Mouse (Mus musculus) ES-Bruce4 (cell line): Measurements from ENCODE around the gene Cacna2d1. TPM values are rescaled to one million over a fixed set of nuclear protein-coding genes. Genes with fewer than 3 reads are reported as not detected.

ENCODE experiments used
- H3K27ac ChIP-seq: 2 replicates; pipeline ENCODE4 v1.5.1; 2012; ENCODE audit warnings: low read length, inconsistent platforms; ENCODE audit not compliant: insufficient read depth
- H3K27me3 ChIP-seq: 2 replicates; pipeline ENCODE4 v1.6.1; 2012; ENCODE audit warnings: mild to moderate bottlenecking, low read length, inconsistent platforms; ENCODE audit not compliant: control insufficient read depth, poor library complexity, insufficient read depth, severe bottlenecking
- H3K36me3 ChIP-seq: 2 replicates; pipeline ENCODE4 v1.6.1; 2012; ENCODE audit warnings: inconsistent platforms, mild to moderate bottlenecking, low read length, moderate library complexity; ENCODE audit not compliant: control insufficient read depth, poor library complexity, insufficient read depth, severe bottlenecking
- H3K4me1 ChIP-seq: one replicate; pipeline ENCODE4 v1.8.1; 2011; ENCODE audit warnings: low read length; ENCODE audit not compliant: control insufficient read depth, insufficient read depth
- H3K4me3 ChIP-seq: 2 replicates; pipeline ENCODE4 v1.5.1; 2011; ENCODE audit warnings: low read depth, mild to moderate bottlenecking, low read length
- H3K9ac ChIP-seq: 2 replicates; pipeline ENCODE4 v1.6.1; 2012; ENCODE audit warnings: low read depth, mild to moderate bottlenecking, inconsistent platforms; ENCODE audit not compliant: poor library complexity, severe bottlenecking
- H3K9me3 ChIP-seq: replicated peaks from 2 replicates; pipeline ENCODE4 v1.6.1; 2012; ENCODE audit warnings: mild to moderate bottlenecking, low read length, inconsistent platforms; ENCODE audit not compliant: control insufficient read depth, poor library complexity, insufficient read depth, severe bottlenecking
- CTCF ChIP-seq: IDR thresholded peaks from one replicate; pipeline ENCODE4 v1.8.1; 2011; ENCODE audit warnings: low read depth, low read length
- EP300 ChIP-seq: IDR thresholded peaks from 2 replicates; pipeline ENCODE4 v1.6.1; 2011; ENCODE audit warnings: low read depth, low read length; ENCODE audit not compliant: insufficient read depth
- POLR2A ChIP-seq: IDR thresholded peaks from one replicate; pipeline ENCODE4 v1.8.1; 2011; ENCODE audit warnings: low read length; ENCODE audit not compliant: insufficient read depth
- polyA plus RNA-seq: library from polyadenylated mRNA; stranded (reverse); fragments of >200 nt; gene quantifications from 2 replicates; pipeline ENCODE4 v1.2.4, GENCODE M21; 2011; ENCODE audit warnings: low read depth; ENCODE audit not compliant: missing spikeins, insufficient read depth, insufficient read length

Cacna2d1 gene
- polyA plus RNA-seq, 1 experiment, result 8.0 TPM

GRCm38 (mm10) chr5:16086979-16087902 is 152.8 kb downstream of the Cacna2d1 start:
- Histone ChIP-seq H3K9me3 (no peaks in the 10 kb centered on the region), H3K4me3 (no peak overlapping the region), H3K4me1 (no peaks in the 10 kb centered on the region), H3K36me3 (no peaks in the 10 kb centered on the region), H3K9ac (no peak overlapping the region), H3K27ac (no peak overlapping the region), H3K27me3 (no peaks in the 10 kb centered on the region)
- TF ChIP-seq CTCF (no peak), EP300 (no peak), POLR2A (no peak)

DNA sequence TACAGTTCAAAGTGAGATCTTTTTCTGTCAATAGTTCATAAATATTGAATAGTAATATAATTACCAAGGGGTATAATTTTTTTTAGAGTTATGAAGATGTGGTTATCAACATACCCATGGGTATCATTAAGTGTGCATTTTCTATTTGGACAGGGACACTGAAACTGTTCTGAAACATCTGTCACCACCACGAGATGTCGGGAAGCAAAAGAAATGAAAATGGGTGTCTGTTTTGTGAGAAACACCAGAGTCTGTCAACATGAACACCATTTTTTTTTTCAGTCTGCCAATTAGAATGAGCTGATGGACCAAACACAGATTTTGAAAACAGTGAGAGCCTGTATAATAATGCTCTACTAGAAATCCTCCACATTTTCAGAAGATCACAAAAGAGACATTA is 153.5 kb downstream of the Cacna2d1 start:
- H3K9ac ChIP-seq, result no peak overlapping the region
- H3K27me3 ChIP-seq, result no peaks in the 10 kb centered on the region
- no peaks in the 10 kb centered on the region for H3K4me1 ChIP-seq
- H3K4me3 ChIP-seq, result no peak overlapping the region
- no peak for TF ChIP-seq EP300
- TF ChIP-seq POLR2A, result no peak
- TF ChIP-seq CTCF, result no peak
- no peaks in the 10 kb centered on the region for H3K36me3 ChIP-seq
- H3K27ac ChIP-seq, result no peak overlapping the region
- H3K9me3 ChIP-seq, result no peaks in the 10 kb centered on the region

DNA sequence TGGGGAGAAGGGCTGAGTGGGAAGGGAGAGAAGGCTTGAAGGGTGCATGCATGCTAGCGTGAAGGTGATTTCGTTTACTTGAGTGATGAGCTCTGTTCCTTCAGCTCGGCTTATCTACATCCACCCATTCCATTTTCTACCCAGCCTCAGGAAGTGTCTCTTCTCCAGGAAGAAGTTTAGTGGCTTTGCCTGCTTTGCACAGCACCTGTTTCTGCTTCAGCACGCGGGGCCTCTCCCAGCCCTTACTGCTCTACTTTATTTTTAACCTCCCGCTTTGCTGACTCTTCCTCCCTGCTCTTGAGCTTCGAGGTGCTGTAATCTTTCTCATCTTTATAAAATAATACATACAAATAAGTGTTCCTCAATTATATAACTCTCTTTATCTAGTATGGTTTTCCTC is 158.0 kb downstream of the Cacna2d1 start:
- no peak for TF ChIP-seq CTCF
- TF ChIP-seq EP300, result no peak
- TF ChIP-seq POLR2A, result no peak
- no peak overlapping the region for H3K4me3 ChIP-seq
- H3K9me3 ChIP-seq, result no peaks in the 10 kb centered on the region
- no peaks in the 10 kb centered on the region for H3K4me1 ChIP-seq
- no peaks in the 10 kb centered on the region for H3K36me3 ChIP-seq
- no peak overlapping the region for H3K27ac ChIP-seq
- no peak overlapping the region for H3K9ac ChIP-seq
- H3K27me3 ChIP-seq, result no peaks in the 10 kb centered on the region

GRCm38 (mm10) chr5:16093071-16093693 is 158.7 kb downstream of the Cacna2d1 start:
- Histone ChIP-seq H3K27me3 (no peaks in the 10 kb centered on the region), H3K36me3 (no peaks in the 10 kb centered on the region), H3K9me3 (no peaks in the 10 kb centered on the region), H3K27ac (no peak overlapping the region), H3K4me1 (no peaks in the 10 kb centered on the region), H3K4me3 (no peak overlapping the region), H3K9ac (no peak overlapping the region)
- TF ChIP-seq EP300 (no peak), CTCF (no peak), POLR2A (no peak)

DNA sequence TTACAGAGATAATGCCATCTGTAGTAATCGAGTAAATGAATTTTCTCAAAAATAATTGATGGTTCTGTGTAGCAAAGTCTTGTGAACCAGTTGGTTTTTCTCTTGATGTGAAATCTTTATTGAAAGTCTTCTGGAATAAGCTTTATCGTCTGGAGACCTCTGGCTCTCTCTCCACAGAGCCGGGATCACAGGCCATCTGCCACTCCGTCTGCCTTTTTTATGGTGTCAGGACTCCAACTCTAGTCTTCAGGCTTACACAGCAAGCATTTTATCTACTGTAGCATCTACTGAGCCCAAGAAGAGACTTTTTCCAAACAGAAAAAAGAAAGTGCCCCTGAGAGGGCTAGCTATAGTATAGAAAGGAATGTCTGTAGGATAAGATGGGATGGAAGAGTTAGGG is 160.9 kb downstream of the Cacna2d1 start:
- H3K4me1 ChIP-seq, result no peaks in the 10 kb centered on the region
- no peak overlapping the region for H3K4me3 ChIP-seq
- no peak for TF ChIP-seq CTCF
- H3K36me3 ChIP-seq, result no peaks in the 10 kb centered on the region
- H3K9me3 ChIP-seq, result no peaks in the 10 kb centered on the region
- H3K27me3 ChIP-seq, result no peaks in the 10 kb centered on the region
- H3K27ac ChIP-seq, result no peak overlapping the region
- no peak overlapping the region for H3K9ac ChIP-seq

DNA sequence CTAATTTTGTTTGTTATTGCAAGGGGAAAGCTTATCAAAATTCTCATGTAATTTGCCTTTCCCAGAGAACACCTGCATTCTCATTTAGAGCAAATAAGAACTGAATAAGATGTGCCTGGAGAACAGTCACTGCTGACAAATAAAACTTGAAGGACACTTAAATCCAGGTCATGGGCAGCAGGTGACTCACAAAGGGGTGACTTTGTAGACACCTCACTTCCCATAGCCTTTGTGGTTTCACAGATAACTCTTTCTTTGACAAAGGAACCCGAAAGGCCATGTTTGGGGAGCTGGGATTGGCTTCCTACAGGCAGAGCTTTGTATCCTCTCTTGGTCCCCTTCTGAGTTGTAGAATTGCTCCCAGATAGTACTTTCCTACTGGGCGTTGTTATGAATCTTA is 164.3 kb downstream of the Cacna2d1 start:
- H3K27ac ChIP-seq, result no peak overlapping the region
- H3K9ac ChIP-seq, result no peak overlapping the region
- H3K27me3 ChIP-seq, result no peaks in the 10 kb centered on the region
- no peak overlapping the region for H3K4me3 ChIP-seq
- H3K36me3 ChIP-seq, result no peaks in the 10 kb centered on the region
- TF ChIP-seq POLR2A (no peak), CTCF (no peak), EP300 (no peak)
- H3K9me3 ChIP-seq, result no peaks in the 10 kb centered on the region
- H3K4me1 ChIP-seq, result no peaks in the 10 kb centered on the region
